Mouse (Mus musculus) heart, adult 2 months (tissue): ENCODE data around the gene Fam240b.

ENCODE experiments used
- CTCF ChIP-seq: fragments of 200-600 bp; IDR thresholded peaks from 2 replicates; pipeline ENCODE4 v1.8.1; 2022; ENCODE audit warnings: antibody characterized with exemption, mild to moderate bottlenecking, moderate library complexity
- EP300 ChIP-seq: fragments of 200-500 bp; IDR thresholded peaks from 2 replicates; pipeline ENCODE4 v1.6.1; 2011; ENCODE audit warnings: low read depth, low read length, control low read depth; ENCODE audit not compliant: insufficient read depth
- POLR2A ChIP-seq: fragments of 200-500 bp; IDR thresholded peaks from 2 replicates; pipeline ENCODE4 v1.6.1; 2011; ENCODE audit warnings: mild to moderate bottlenecking, low read depth, low read length, control low read depth; ENCODE audit not compliant: insufficient read depth

DNA sequence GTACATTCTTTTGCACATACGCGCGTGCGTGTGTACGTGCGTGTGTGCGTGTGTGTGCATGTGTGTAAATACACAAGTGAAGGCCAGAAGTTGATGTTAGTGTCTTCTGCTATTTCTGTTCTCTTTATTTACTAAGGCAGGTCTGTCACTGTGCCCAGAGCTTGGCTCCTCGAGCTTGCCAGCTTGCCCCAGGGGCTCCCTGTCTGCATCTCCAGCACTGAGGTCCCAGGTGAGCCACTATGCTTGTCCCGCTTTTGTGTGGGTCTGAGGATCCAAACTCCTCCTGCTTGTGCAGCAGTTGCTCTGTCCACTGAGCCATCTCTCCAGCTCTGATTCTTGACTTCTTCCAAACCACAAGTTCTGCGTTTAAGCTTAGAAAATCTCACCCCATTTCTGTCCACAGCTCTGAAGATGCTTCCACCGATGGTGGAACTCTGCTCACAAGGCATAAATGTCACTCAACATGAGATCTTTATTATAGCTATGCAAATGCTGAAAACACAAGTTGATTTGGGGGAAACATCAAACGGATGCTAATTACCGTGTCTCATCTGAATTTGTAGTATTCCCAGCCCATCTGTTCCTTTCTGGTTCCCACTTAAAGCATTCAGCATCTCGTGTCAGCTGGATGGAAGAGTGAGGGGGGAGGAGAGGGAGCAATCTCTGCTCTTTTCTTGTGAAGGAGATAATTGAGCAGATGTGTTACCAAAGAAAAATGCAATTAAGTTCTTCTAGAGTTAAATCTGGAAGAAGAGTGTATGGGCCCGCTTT lies 29.1 kb upstream of the Fam240b start:
- no peak for TF ChIP-seq CTCF
- no peak for TF ChIP-seq POLR2A
- TF ChIP-seq EP300: no peak
